Mouse (Mus musculus): ENCODE results near the gene Timd2. TPM values are rescaled to one million over a fixed set of nuclear protein-coding genes. Genes with fewer than 3 reads are reported as not detected.
"Not testable (repeated sequence)": the region's sequence is repeated elsewhere in the genome, so short reads cannot be mapped to it uniquely, and the experiment has no call there.

The Timd2 gene
- polyA plus RNA-seq, 1 experiment from 2014 or later = 0.33 TPM

DNA sequence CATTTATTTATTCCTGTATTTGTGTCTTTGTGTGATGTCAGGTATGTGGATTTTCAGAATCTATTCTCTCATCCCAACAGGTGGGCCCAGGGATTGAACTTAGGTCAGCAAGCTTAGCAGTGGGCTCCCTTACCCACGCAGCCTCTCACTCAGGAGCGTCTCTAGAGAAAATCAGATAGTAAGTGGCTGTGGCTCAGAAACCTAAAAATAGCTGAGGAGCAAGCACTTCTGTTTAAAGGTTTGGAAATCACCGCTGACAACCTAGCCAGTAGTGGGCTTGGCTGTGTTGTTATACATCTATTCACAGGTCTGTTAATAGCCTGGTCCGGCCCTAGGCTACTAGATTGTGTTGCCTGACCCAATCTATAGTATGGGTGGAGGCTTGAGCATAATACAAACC is 23.1 kb downstream of the Timd2 start:
- no peaks in the 10 kb centered on the region for H3K4me1 ChIP-seq (ENCODE audit: control insufficient read depth, insufficient read depth, low read length)
- 22% methylated on average over 4 of the region's 4 CpGs for WGBS (ENCODE audit: insufficient replicate concordance)
- no peak for ATAC-seq (replicated peaks; ENCODE audit: insufficient number of reproducible peaks, low FRiP score, low TSS enrichment)

DNA sequence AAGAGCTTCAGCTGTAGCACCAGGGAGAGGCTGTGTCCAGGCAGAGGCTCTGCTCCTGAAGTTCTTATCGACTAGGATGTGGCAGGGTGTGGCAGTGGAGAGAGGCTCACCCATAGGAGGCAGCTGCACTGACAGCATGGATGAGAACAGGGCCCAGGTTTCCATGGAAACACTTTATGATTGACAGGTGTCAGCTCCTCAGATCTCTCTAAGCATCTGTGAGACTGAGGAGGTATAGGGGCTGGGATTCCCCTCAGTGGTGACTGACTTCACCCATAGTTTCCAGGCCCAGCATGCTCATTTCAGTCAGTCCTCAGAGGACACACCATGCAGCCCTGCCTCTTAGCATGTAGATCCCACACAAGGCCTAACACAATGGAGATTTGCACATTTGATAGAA is 24.0 kb downstream of the Timd2 start:
- Histone ChIP-seq H3K9me3 (replicated peaks; ENCODE audit: control insufficient read depth, low read length) (no peaks in the 10 kb centered on the region), H3K4me1 (ENCODE audit: control insufficient read depth, insufficient read depth, low read length) (no peaks in the 10 kb centered on the region), H3K27me3 (ENCODE audit: control insufficient read depth, insufficient read depth, low read length) (no peaks in the 10 kb centered on the region), H3K9ac (ENCODE audit: low read depth, low read length) (no peak overlapping the region), H3K27ac (ENCODE audit: low read depth, low read length) (no peak overlapping the region), H3K4me2 (no peak overlapping the region), H3K4me3 (ENCODE audit: low read depth, low read length) (no peak overlapping the region), H3K36me3 (ENCODE audit: control insufficient read depth, insufficient read depth, low read length) (no peaks in the 10 kb centered on the region)
- ATAC-seq (replicated peaks; ENCODE audit: insufficient number of reproducible peaks, low FRiP score, low TSS enrichment) = no peak
- 63% methylated on average over 1 of the region's 1 CpGs for WGBS (ENCODE audit: insufficient replicate concordance)

More for the DNA sequence above, 23.1 kb downstream of the Timd2 start:
- no peak overlapping the region for H3K4me2 ChIP-seq
- H3K36me3 ChIP-seq (ENCODE audit: control insufficient read depth, insufficient read depth, low read length) = no peaks in the 10 kb centered on the region
- no peak overlapping the region for H3K9ac ChIP-seq (ENCODE audit: low read depth, low read length)
- no peak overlapping the region for H3K4me3 ChIP-seq (ENCODE audit: low read depth, low read length)
- H3K9me3 ChIP-seq (replicated peaks; ENCODE audit: control insufficient read depth, low read length) = no peaks in the 10 kb centered on the region
- no peaks in the 10 kb centered on the region for H3K27me3 ChIP-seq (ENCODE audit: control insufficient read depth, insufficient read depth, low read length)
- H3K27ac ChIP-seq (ENCODE audit: low read depth, low read length) = no peak overlapping the region

DNA sequence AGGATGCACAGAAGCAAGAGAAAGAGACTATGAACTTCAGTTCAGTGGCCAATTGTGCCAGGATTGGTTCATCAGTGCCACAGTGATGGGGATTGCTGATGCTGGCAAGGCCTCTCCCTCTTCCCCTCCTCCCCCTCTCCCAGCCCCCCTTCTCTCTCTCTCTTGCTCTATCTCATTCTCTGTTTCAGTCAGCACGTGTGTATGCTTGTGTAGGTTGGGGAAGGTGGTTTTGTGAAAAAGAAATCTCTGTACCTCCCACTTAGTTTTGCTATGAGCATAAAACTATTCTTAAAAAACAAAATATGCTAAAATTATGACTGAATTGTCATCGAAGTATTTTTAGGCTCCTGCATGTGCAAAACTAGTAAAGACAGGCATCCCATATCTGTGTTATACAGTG is 38.9 kb downstream of the Timd2 start:
- H3K4me1 ChIP-seq (ENCODE audit: control insufficient read depth, insufficient read depth, low read length) = no peaks in the 10 kb centered on the region
- H3K9ac ChIP-seq (ENCODE audit: low read depth, low read length) = no peak overlapping the region
- H3K27me3 ChIP-seq (ENCODE audit: control insufficient read depth, insufficient read depth, low read length) = no peaks in the 10 kb centered on the region
- no peaks in the 10 kb centered on the region for H3K9me3 ChIP-seq (replicated peaks; ENCODE audit: control insufficient read depth, low read length)
- H3K4me3 ChIP-seq (ENCODE audit: low read depth, low read length) = no peak overlapping the region
- H3K36me3 ChIP-seq (ENCODE audit: control insufficient read depth, insufficient read depth, low read length) = no peaks in the 10 kb centered on the region
- WGBS (ENCODE audit: insufficient replicate concordance) = 66% methylated on average over 2 of the region's 2 CpGs
- no peak overlapping the region for H3K4me2 ChIP-seq
- ATAC-seq (replicated peaks; ENCODE audit: insufficient number of reproducible peaks, low FRiP score, low TSS enrichment) = no peak
- no peak overlapping the region for H3K27ac ChIP-seq (ENCODE audit: low read depth, low read length)

DNA sequence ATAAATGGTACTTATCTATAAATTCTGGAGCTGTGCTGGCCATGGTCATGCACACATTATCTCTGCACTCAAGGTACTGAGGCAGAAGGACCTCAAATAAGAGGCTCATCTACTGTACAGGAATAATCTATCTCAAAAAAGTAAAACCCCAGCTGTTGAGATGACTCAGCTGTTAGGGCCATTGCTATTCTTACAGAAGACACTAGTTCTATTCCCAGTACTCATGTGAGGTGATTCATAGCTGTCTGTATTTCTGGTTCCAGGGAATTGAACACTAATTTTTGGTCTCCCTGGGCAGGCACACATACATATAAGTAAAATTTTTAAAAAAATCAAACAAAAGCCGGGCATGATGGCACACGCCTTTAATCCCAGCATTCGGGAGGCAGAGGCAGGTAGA is 39.8 kb downstream of the Timd2 start:
- H3K9me3 ChIP-seq (replicated peaks; ENCODE audit: control insufficient read depth, low read length) = no peaks in the 10 kb centered on the region
- H3K9ac ChIP-seq (ENCODE audit: low read depth, low read length) = no peak overlapping the region
- no peak overlapping the region for H3K4me2 ChIP-seq
- no peak overlapping the region for H3K4me3 ChIP-seq (ENCODE audit: low read depth, low read length)
- ATAC-seq (replicated peaks; ENCODE audit: insufficient number of reproducible peaks, low FRiP score, low TSS enrichment) = no peak
- WGBS (ENCODE audit: insufficient replicate concordance) = 93% methylated on average over 3 of the region's 3 CpGs
- no peaks in the 10 kb centered on the region for H3K27me3 ChIP-seq (ENCODE audit: control insufficient read depth, insufficient read depth, low read length)
- no peaks in the 10 kb centered on the region for H3K4me1 ChIP-seq (ENCODE audit: control insufficient read depth, insufficient read depth, low read length)
- no peaks in the 10 kb centered on the region for H3K36me3 ChIP-seq (ENCODE audit: control insufficient read depth, insufficient read depth, low read length)
- no peak overlapping the region for H3K27ac ChIP-seq (ENCODE audit: low read depth, low read length)

DNA sequence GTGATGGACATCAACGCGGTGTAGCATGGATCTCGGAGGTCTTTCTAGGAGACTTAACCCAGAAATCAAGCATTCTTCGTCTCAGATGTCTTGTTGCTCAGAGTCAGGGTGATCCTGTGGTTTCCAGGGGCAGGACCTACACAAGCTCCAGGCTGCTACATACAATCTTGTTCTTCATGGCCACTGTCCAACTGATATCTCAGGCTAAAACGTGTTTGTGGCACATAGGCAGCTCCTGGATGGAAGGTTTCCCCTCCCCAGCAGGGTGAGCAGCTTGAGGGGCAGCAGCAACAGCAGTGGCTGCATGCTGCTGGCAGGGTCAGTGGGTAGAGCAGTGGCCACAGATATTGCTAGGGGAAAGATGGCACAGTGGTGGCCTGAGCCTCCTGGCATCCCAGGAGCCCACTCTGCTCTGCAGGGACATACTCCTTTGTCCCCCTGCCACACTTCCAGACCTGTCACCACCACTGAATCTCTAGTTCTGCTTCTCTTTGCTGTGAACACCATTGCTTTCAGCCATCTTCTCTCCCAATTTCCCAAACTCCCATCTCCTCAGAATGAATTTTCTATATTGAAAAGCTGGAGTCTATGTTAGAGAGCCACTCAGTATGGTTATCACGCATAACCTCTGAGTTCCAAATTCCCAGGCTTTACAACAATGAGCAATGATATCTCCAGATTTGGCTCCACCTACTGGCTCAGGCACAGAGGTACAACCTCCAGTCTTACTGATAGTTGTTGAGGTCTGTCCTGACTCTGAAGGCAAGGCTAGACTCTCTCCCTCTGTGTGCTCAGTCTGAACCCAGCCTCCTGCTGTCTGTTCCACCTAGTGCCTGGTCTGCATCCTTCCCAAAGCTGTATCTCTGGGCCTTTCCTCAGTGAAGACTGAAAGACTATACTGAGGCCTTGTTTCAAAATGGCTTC is 41.0 kb downstream of the Timd2 start:
- no peak for ATAC-seq (replicated peaks; ENCODE audit: insufficient number of reproducible peaks, low FRiP score, low TSS enrichment)

DNA sequence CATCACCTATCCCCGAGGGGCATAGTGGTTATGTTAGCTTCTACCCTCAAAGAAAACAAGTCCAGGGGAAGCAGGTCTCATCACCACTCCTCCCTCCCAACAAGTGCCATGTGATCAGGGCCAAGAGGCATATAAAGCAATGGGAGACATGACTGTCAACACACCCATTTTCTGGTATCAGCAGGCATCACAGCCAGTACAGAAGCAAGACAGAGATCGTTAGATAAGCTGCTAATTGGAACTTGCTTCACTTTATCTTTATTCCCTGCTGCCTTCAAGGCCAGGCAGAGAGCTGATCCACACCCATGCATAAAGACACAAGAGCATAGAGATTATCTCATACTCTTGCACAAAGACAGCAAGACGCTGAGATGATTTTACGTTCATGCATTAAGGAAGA is 43.6 kb downstream of the Timd2 start:
- no peaks in the 10 kb centered on the region for H3K9me3 ChIP-seq (replicated peaks; ENCODE audit: control insufficient read depth, low read length)
- H3K9ac ChIP-seq (ENCODE audit: low read depth, low read length) = no peak overlapping the region
- H3K27ac ChIP-seq (ENCODE audit: low read depth, low read length) = no peak overlapping the region
- H3K36me3 ChIP-seq (ENCODE audit: control insufficient read depth, insufficient read depth, low read length) = no peaks in the 10 kb centered on the region
- no peak for ATAC-seq (replicated peaks; ENCODE audit: insufficient number of reproducible peaks, low FRiP score, low TSS enrichment)
- WGBS (ENCODE audit: insufficient replicate concordance) = 56% methylated on average over 4 of the region's 4 CpGs
- H3K27me3 ChIP-seq (ENCODE audit: control insufficient read depth, insufficient read depth, low read length) = no peaks in the 10 kb centered on the region
- H3K4me1 ChIP-seq (ENCODE audit: control insufficient read depth, insufficient read depth, low read length) = no peaks in the 10 kb centered on the region
- no peak overlapping the region for H3K4me3 ChIP-seq (ENCODE audit: low read depth, low read length)
- no peak overlapping the region for H3K4me2 ChIP-seq

More for the DNA sequence above, 41.0 kb downstream of the Timd2 start:
- no peak overlapping the region for H3K27ac ChIP-seq (ENCODE audit: low read depth, low read length)
- H3K27me3 ChIP-seq (ENCODE audit: control insufficient read depth, insufficient read depth, low read length) = no peaks in the 10 kb centered on the region
- WGBS (ENCODE audit: insufficient replicate concordance) = 59% methylated on average over 6 of the region's 6 CpGs
- no peaks in the 10 kb centered on the region for H3K36me3 ChIP-seq (ENCODE audit: control insufficient read depth, insufficient read depth, low read length)
- H3K9ac ChIP-seq (ENCODE audit: low read depth, low read length) = no peak overlapping the region
- no peaks in the 10 kb centered on the region for H3K9me3 ChIP-seq (replicated peaks; ENCODE audit: control insufficient read depth, low read length)
- H3K4me3 ChIP-seq (ENCODE audit: low read depth, low read length) = no peak overlapping the region
- no peak overlapping the region for H3K4me2 ChIP-seq
- no peaks in the 10 kb centered on the region for H3K4me1 ChIP-seq (ENCODE audit: control insufficient read depth, insufficient read depth, low read length)

DNA sequence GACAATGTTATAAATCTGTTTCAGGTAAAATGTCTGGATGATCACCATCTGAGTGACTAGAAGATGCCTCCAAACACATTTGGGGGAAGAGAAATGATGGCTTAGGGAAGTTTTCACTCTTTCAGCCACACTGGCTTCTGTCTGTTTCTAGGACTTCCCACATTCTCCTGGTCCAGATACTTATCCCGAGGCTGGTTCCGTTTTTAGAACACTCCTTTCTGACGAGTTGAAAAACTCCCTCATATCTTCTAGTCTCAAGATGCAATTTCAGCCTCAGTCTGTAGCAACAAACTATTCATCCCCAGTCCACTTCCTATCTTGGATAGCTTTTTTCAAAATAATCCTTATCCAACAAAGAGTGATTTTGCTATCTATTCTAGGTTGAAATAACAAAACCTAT is 54.4 kb downstream of the Timd2 start:
- no peak overlapping the region for H3K4me2 ChIP-seq
- no peak overlapping the region for H3K27ac ChIP-seq (ENCODE audit: low read depth, low read length)
- H3K9ac ChIP-seq (ENCODE audit: low read depth, low read length) = no peak overlapping the region
- 54% methylated on average over 3 of the region's 3 CpGs for WGBS (ENCODE audit: insufficient replicate concordance)
- H3K4me1 ChIP-seq (ENCODE audit: control insufficient read depth, insufficient read depth, low read length) = no peaks in the 10 kb centered on the region
- H3K4me3 ChIP-seq (ENCODE audit: low read depth, low read length) = no peak overlapping the region
- H3K27me3 ChIP-seq (ENCODE audit: control insufficient read depth, insufficient read depth, low read length) = no peaks in the 10 kb centered on the region
- H3K36me3 ChIP-seq (ENCODE audit: control insufficient read depth, insufficient read depth, low read length) = no peaks in the 10 kb centered on the region
- no peak for ATAC-seq (replicated peaks; ENCODE audit: insufficient number of reproducible peaks, low FRiP score, low TSS enrichment)
- no peaks in the 10 kb centered on the region for H3K9me3 ChIP-seq (replicated peaks; ENCODE audit: control insufficient read depth, low read length)

DNA sequence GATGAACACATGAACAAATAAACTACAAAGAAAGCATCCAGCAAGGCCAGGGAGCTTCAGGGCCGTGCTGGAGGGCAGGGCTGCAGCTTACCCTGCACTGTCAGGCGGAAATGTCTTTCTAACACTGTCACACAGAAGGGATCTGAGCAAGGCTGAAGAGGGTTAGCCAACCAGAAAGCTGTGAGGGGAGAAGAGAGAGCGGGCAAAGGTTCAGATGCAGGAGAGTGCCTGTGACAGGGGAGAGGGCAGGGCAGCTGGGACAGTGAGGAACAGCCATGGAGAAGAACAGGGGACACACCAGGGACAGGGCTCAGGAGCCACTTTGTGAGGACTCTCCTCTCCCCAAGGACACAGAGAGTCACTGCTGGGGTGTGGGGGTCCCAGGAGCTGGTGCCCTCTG is 57.2 kb downstream of the Timd2 start:
- not testable (repeated sequence) for H3K4me3 ChIP-seq (ENCODE audit: low read depth, low read length); H3K27ac ChIP-seq (ENCODE audit: low read depth, low read length); H3K4me1 ChIP-seq (ENCODE audit: control insufficient read depth, insufficient read depth, low read length); H3K27me3 ChIP-seq (ENCODE audit: control insufficient read depth, insufficient read depth, low read length); H3K9ac ChIP-seq (ENCODE audit: low read depth, low read length); ATAC-seq (replicated peaks; ENCODE audit: insufficient number of reproducible peaks, low FRiP score, low TSS enrichment); H3K4me2 ChIP-seq; H3K36me3 ChIP-seq (ENCODE audit: control insufficient read depth, insufficient read depth, low read length); H3K9me3 ChIP-seq (replicated peaks; ENCODE audit: control insufficient read depth, low read length)
- WGBS (ENCODE audit: insufficient replicate concordance) = 58% methylated on average over 3 of the region's 3 CpGs

DNA sequence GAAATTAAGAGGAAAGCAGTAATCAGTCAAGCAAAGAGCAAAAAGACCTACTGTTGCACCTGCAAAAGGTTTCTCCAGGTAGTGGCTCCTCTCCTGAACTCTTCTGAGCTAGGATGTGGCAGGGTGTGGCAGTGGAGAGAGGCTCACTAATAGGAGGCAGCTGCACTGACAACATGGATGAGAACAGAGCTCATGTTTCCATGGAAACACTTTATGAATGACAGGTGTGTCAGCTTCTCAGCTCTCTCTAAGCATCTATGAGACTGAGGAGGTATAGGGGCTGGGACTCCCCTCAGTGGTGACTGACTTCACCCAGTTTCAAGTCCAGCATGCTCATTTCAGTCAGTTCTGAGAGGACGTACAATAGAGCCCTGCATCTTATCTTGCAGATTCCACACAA is 62.0 kb downstream of the Timd2 start:
- no peak overlapping the region for H3K9ac ChIP-seq (ENCODE audit: low read depth, low read length)
- ATAC-seq (replicated peaks; ENCODE audit: insufficient number of reproducible peaks, low FRiP score, low TSS enrichment) = no peak
- WGBS (ENCODE audit: insufficient replicate concordance) = 34% methylated on average over 1 of the region's 1 CpGs
- H3K4me3 ChIP-seq (ENCODE audit: low read depth, low read length) = no peak overlapping the region
- H3K9me3 ChIP-seq (replicated peaks; ENCODE audit: control insufficient read depth, low read length) = no peaks in the 10 kb centered on the region
- H3K4me1 ChIP-seq (ENCODE audit: control insufficient read depth, insufficient read depth, low read length) = no peaks in the 10 kb centered on the region
- no peak overlapping the region for H3K4me2 ChIP-seq
- no peaks in the 10 kb centered on the region for H3K27me3 ChIP-seq (ENCODE audit: control insufficient read depth, insufficient read depth, low read length)
- H3K36me3 ChIP-seq (ENCODE audit: control insufficient read depth, insufficient read depth, low read length) = no peaks in the 10 kb centered on the region
- no peak overlapping the region for H3K27ac ChIP-seq (ENCODE audit: low read depth, low read length)

Data from heart, embryonic 11.5 days (tissue).